Mouse (Mus musculus): ENCODE data around the gene Pam. TPM values are rescaled to one million over a fixed set of nuclear protein-coding genes. Genes with fewer than 3 reads are reported as not detected.

Pam gene
- polyA plus RNA-seq, 1 experiment from 2014 or later, result 41.5 TPM

- Histone ChIP-seq H3K4me1 (ENCODE audit: insufficient read depth) (no peaks in the 10 kb centered on the region), H3K9ac (no peak overlapping the region), H3K4me3 (ENCODE audit: low read depth, low read length) (no peak overlapping the region), H3K9me3 (ENCODE audit: low read depth, low read length) (no peaks in the 10 kb centered on the region), H3K27me3 (ENCODE audit: insufficient read depth, low read length) (no peaks in the 10 kb centered on the region), H3K4me2 (no peak overlapping the region), H3K27ac (ENCODE audit: low read depth) (no peak overlapping the region), H3K36me3 (ENCODE audit: insufficient read depth) (no peaks in the 10 kb centered on the region)
- peak; percentile 68 for DNase-seq
- TF ChIP-seq CTCF (IDR thresholded peaks at IDR 0.05; ENCODE audit: low read depth), result no peak
- ATAC-seq (ENCODE audit: insufficient read depth), result no peak
- 37% methylated on average over 7 of the region's 7 CpGs for WGBS
Measured at GRCm38 (mm10) chr1:98079640-98080039, 15.8 kb downstream of the Pam start.

- 92% methylated on average over 7 of the region's 7 CpGs for WGBS
- no peaks in the 10 kb centered on the region for H3K9me3 ChIP-seq (ENCODE audit: low read depth, low read length)
- H3K27ac ChIP-seq (ENCODE audit: low read depth), result no peak overlapping the region
- TF ChIP-seq CTCF (IDR thresholded peaks at IDR 0.05; ENCODE audit: low read depth), result no peak
- H3K27me3 ChIP-seq (ENCODE audit: insufficient read depth, low read length), result no peaks in the 10 kb centered on the region
- DNase-seq (no peak), ATAC-seq (ENCODE audit: insufficient read depth) (no peak)
- H3K4me2 ChIP-seq, result no peak overlapping the region
- no peaks in the 10 kb centered on the region for H3K36me3 ChIP-seq (ENCODE audit: insufficient read depth)
- H3K9ac ChIP-seq, result no peak overlapping the region
- H3K4me1 ChIP-seq (ENCODE audit: insufficient read depth), result no peaks in the 10 kb centered on the region
- H3K4me3 ChIP-seq (ENCODE audit: low read depth, low read length), result no peak overlapping the region
Measured at GRCm38 (mm10) chr1:98078735-98079134, 16.7 kb downstream of the Pam start.

GRCm38 (mm10) chr1:98073826-98074225 is 21.6 kb downstream of the Pam start:
- H3K4me3 ChIP-seq (ENCODE audit: low read depth, low read length), result no peak overlapping the region
- no peaks in the 10 kb centered on the region for H3K9me3 ChIP-seq (ENCODE audit: low read depth, low read length)
- no peak for ATAC-seq (ENCODE audit: insufficient read depth)
- WGBS, result 75% methylated on average over 4 of the region's 4 CpGs
- H3K4me1 ChIP-seq (ENCODE audit: insufficient read depth), result no peaks in the 10 kb centered on the region
- H3K4me2 ChIP-seq, result no peak overlapping the region
- no peak for TF ChIP-seq CTCF (IDR thresholded peaks at IDR 0.05; ENCODE audit: low read depth)
- H3K27ac ChIP-seq (ENCODE audit: low read depth), result no peak overlapping the region
- no peaks in the 10 kb centered on the region for H3K27me3 ChIP-seq (ENCODE audit: insufficient read depth, low read length)
- no peak for DNase-seq
- H3K9ac ChIP-seq, result no peak overlapping the region
- H3K36me3 ChIP-seq (ENCODE audit: insufficient read depth), result no peaks in the 10 kb centered on the region

GRCm38 (mm10) chr1:98073127-98073526 is 22.3 kb downstream of the Pam start:
- no peak for TF ChIP-seq CTCF (IDR thresholded peaks at IDR 0.05; ENCODE audit: low read depth)
- H3K4me3 ChIP-seq (ENCODE audit: low read depth, low read length), result no peak overlapping the region
- H3K9ac ChIP-seq, result no peak overlapping the region
- ATAC-seq (ENCODE audit: insufficient read depth) (no peak), DNase-seq (no peak)
- H3K4me2 ChIP-seq, result no peak overlapping the region
- no peak overlapping the region for H3K27ac ChIP-seq (ENCODE audit: low read depth)
- H3K4me1 ChIP-seq (ENCODE audit: insufficient read depth), result no peaks in the 10 kb centered on the region
- WGBS, result 54% methylated on average over 2 of the region's 2 CpGs
- no peaks in the 10 kb centered on the region for H3K36me3 ChIP-seq (ENCODE audit: insufficient read depth)
- no peaks in the 10 kb centered on the region for H3K27me3 ChIP-seq (ENCODE audit: insufficient read depth, low read length)
- no peaks in the 10 kb centered on the region for H3K9me3 ChIP-seq (ENCODE audit: low read depth, low read length)

GRCm38 (mm10) chr1:98072045-98072444 is 23.4 kb downstream of the Pam start:
- Histone ChIP-seq H3K9ac (no peak overlapping the region), H3K4me2 (no peak overlapping the region), H3K9me3 (ENCODE audit: low read depth, low read length) (no peaks in the 10 kb centered on the region), H3K27ac (ENCODE audit: low read depth) (no peak overlapping the region), H3K4me3 (ENCODE audit: low read depth, low read length) (no peak overlapping the region), H3K36me3 (ENCODE audit: insufficient read depth) (no peaks in the 10 kb centered on the region), H3K27me3 (ENCODE audit: insufficient read depth, low read length) (no peaks in the 10 kb centered on the region), H3K4me1 (ENCODE audit: insufficient read depth) (no peaks in the 10 kb centered on the region)
- ATAC-seq (ENCODE audit: insufficient read depth), result peak; percentile 54; the same call in 1 of the 2 replicates
- WGBS, result 58% methylated on average over 6 of the region's 6 CpGs
- peak; percentile 73 for DNase-seq
- TF ChIP-seq CTCF (IDR thresholded peaks at IDR 0.05; ENCODE audit: low read depth), result peak; percentile 59

- Histone ChIP-seq H3K36me3 (ENCODE audit: insufficient read depth) (no peaks in the 10 kb centered on the region), H3K4me3 (ENCODE audit: low read depth, low read length) (no peak overlapping the region), H3K27ac (ENCODE audit: low read depth) (no peak overlapping the region), H3K9ac (no peak overlapping the region), H3K4me1 (ENCODE audit: insufficient read depth) (no peaks in the 10 kb centered on the region), H3K9me3 (ENCODE audit: low read depth, low read length) (no peaks in the 10 kb centered on the region), H3K4me2 (no peak overlapping the region), H3K27me3 (ENCODE audit: insufficient read depth, low read length) (no peaks in the 10 kb centered on the region)
- TF ChIP-seq CTCF (IDR thresholded peaks at IDR 0.05; ENCODE audit: low read depth), result no peak
- DNase-seq (no peak), ATAC-seq (ENCODE audit: insufficient read depth) (no peak)
- 83% methylated on average over 9 of the region's 9 CpGs for WGBS
Measured at GRCm38 (mm10) chr1:98071436-98071835, 24.0 kb downstream of the Pam start.

GRCm38 (mm10) chr1:98070743-98071325 is 24.6 kb downstream of the Pam start:
- DNase-seq, result no peak
- H3K36me3 ChIP-seq (ENCODE audit: insufficient read depth), result no peaks in the 10 kb centered on the region
- no peak overlapping the region for H3K4me3 ChIP-seq (ENCODE audit: low read depth, low read length)
- no peaks in the 10 kb centered on the region for H3K27me3 ChIP-seq (ENCODE audit: insufficient read depth, low read length)
- ATAC-seq (ENCODE audit: insufficient read depth), result no peak
- H3K9me3 ChIP-seq (ENCODE audit: low read depth, low read length), result no peaks in the 10 kb centered on the region
- no peak overlapping the region for H3K9ac ChIP-seq
- H3K4me2 ChIP-seq, result no peak overlapping the region
- no peak for TF ChIP-seq CTCF (IDR thresholded peaks at IDR 0.05; ENCODE audit: low read depth)
- WGBS, result 58% methylated on average over 5 of the region's 5 CpGs
- no peaks in the 10 kb centered on the region for H3K4me1 ChIP-seq (ENCODE audit: insufficient read depth)
- no peak overlapping the region for H3K27ac ChIP-seq (ENCODE audit: low read depth)
